Mouse (Mus musculus) liver, postnatal 0 days (tissue): Measurements from ENCODE around the gene Elavl2. TPM values are rescaled to one million over a fixed set of nuclear protein-coding genes. Genes with fewer than 3 reads are reported as not detected.

Experiments
- ATAC-seq: fragments of 200-750 bp; cut with Nextera tagmentation; 2 replicates; pipeline ENCODE4 v1.8.0; 2017; ENCODE audit warnings: mild to moderate bottlenecking, moderate library complexity
- DNase-seq: peaks from one replicate; pipeline ENCODE4 v3.0.0-alpha.2; 2016
- H3K27ac ChIP-seq: fragments of 300-500 bp; sonication (generic); 2 replicates; pipeline ENCODE4 v1.5.1; 2014; ENCODE audit warnings: antibody characterized with exemption, moderate library complexity, mild to moderate bottlenecking, low read depth
- H3K27me3 ChIP-seq: fragments of 300-500 bp; sonication (generic); 2 replicates; pipeline ENCODE4 v1.6.1; 2014; ENCODE audit warnings: low read length, control low read depth, mixed read lengths; ENCODE audit not compliant: insufficient read depth
- H3K36me3 ChIP-seq: fragments of 300-500 bp; sonication (generic); replicated peaks from 2 replicates; pipeline ENCODE4 v1.6.1; 2014; ENCODE audit warnings: mild to moderate bottlenecking, control low read depth, low read length, moderate library complexity, mixed read lengths; ENCODE audit not compliant: insufficient read depth
- H3K4me1 ChIP-seq: fragments of 300-500 bp; sonication (generic); 2 replicates; pipeline ENCODE4 v1.6.1; 2014; ENCODE audit warnings: antibody characterized with exemption, mild to moderate bottlenecking, control low read depth; ENCODE audit not compliant: insufficient read depth
- H3K4me2 ChIP-seq: fragments of 300-500 bp; sonication (generic); 2 replicates; pipeline ENCODE4 v1.6.1; 2014; ENCODE audit warnings: low read depth, mild to moderate bottlenecking, low read length, moderate library complexity, mixed read lengths
- H3K4me3 ChIP-seq: fragments of 300-500 bp; sonication (generic); 2 replicates; pipeline ENCODE4 v1.5.1; 2014; ENCODE audit warnings: low read depth, low read length
- H3K9ac ChIP-seq: fragments of 300-500 bp; sonication (generic); replicated peaks from 2 replicates; pipeline ENCODE4 v1.6.1; 2014; ENCODE audit warnings: mild to moderate bottlenecking, moderate library complexity
- H3K9me3 ChIP-seq: fragments of 300-500 bp; sonication (generic); 2 replicates; pipeline ENCODE4 v1.6.1; 2016; ENCODE audit warnings: mild to moderate bottlenecking, control low read depth, low read length, mixed read lengths
- CTCF ChIP-seq: sonication (generic); IDR thresholded peaks from 2 replicates; pipeline ENCODE4 v1.5.1; 2016; ENCODE audit warnings: antibody characterized with exemption, low read depth
- EP300 ChIP-seq: IDR thresholded peaks from 2 replicates; pipeline ENCODE4 v1.6.1; 2016; ENCODE audit warnings: antibody characterized with exemption, low read depth, mild to moderate bottlenecking
- WGBS: fragments of 180-500 bp; shearing (Covaris S2); extraction: QIAGEN DNeasy Blood & Tissue Kit; methylation state at CpG from one replicate; pipeline ENCODE4 v1.1.7; 2014; ENCODE audit not compliant: insufficient replicate concordance; 5-methylcytosine and 5-hydroxymethylcytosine counted together
- polyA plus RNA-seq: library from polyadenylated mRNA; unstranded; fragments of >200 nt; fragmentation: Nextera tagmentation; extraction: Ambion mirVana; gene quantifications from 2 replicates; pipeline ENCODE4 v1.2.1, GENCODE M21; 2015

Gene Elavl2
- polyA plus RNA-seq, result 0.06 and 0.11 TPM in 2 replicates

DNA sequence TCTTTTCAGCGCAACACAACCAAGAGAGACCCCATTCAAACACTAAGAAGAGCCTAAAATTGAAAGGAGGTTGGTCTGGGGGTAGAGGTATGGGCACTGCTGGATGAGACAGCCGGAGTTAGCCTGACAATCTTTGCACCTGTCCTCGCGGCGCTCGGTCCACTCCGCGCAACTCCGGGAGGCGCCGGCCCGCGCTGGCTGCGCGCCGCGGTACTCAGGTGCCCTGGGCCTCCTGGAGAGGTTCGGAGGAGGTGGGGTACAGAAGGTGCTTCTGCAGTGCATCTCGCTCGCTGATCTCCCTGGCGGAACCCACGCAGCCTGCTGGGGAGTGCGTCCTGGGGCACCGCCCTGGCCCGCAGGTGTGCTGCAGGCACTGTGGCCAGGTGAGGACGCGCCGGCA is at the start of gene Elavl2:
TSS of gene Elavl2 (minus strand) at position 363 of the 400 bp plus-strand sequence.
- Histone ChIP-seq H3K36me3 (no peaks in the 10 kb centered on the region), H3K27me3 (peaks cover 11% of the 10 kb centered on the region; the same call in 1 of the 2 replicates), H3K9me3 (no peaks in the 10 kb centered on the region), H3K4me3 (no peak within 1 kb of the TSS), H3K4me2 (no peak within 1 kb of the TSS), H3K9ac (no peak within 1 kb of the TSS), H3K27ac (no peak within 1 kb of the TSS), H3K4me1 (no peaks in the 10 kb centered on the region)
- TF ChIP-seq EP300 (no peak), CTCF (no peak)
- 7% methylated on average over 26 of the region's 28 CpGs for WGBS
- ATAC-seq, result no peak
- DNase-seq, result no peak

GRCm38 (mm10) chr4:91447887-91448286 is 47.3 kb upstream of the Elavl2 start:
- TF ChIP-seq CTCF (no peak), EP300 (no peak)
- no peaks in the 10 kb centered on the region for H3K27me3 ChIP-seq
- H3K9ac ChIP-seq, result no peak overlapping the region
- H3K4me1 ChIP-seq, result no peaks in the 10 kb centered on the region
- no peak for ATAC-seq
- H3K9me3 ChIP-seq, result no peaks in the 10 kb centered on the region
- H3K4me2 ChIP-seq, result no peak overlapping the region
- whole genome bisulfite sequencing, result 75% methylated on average over 2 of the region's 2 CpGs
- no peak overlapping the region for H3K4me3 ChIP-seq
- DNase-seq, result no peak
- no peaks in the 10 kb centered on the region for H3K36me3 ChIP-seq
- H3K27ac ChIP-seq, result no peak overlapping the region

GRCm38 (mm10) chr4:91415582-91415981 is 15.0 kb upstream of the Elavl2 start:
- Histone ChIP-seq H3K27ac (no peak overlapping the region), H3K36me3 (no peaks in the 10 kb centered on the region), H3K4me1 (no peaks in the 10 kb centered on the region), H3K9me3 (no peaks in the 10 kb centered on the region), H3K9ac (no peak overlapping the region), H3K4me3 (no peak overlapping the region), H3K4me2 (no peak overlapping the region), H3K27me3 (no peaks in the 10 kb centered on the region)
- TF ChIP-seq CTCF (no peak), EP300 (no peak)
- WGBS, result 58% methylated on average over 1 of the region's 1 CpGs
- ATAC-seq (no peak), DNase-seq (no peak)

- H3K27ac ChIP-seq, result no peak overlapping the region
- H3K9ac ChIP-seq, result no peak overlapping the region
- H3K4me3 ChIP-seq, result no peak overlapping the region
- TF ChIP-seq CTCF (no peak), EP300 (no peak)
- H3K27me3 ChIP-seq, result peaks cover 8% of the 10 kb centered on the region; the same call in 1 of the 2 replicates
- no peaks in the 10 kb centered on the region for H3K9me3 ChIP-seq
- H3K36me3 ChIP-seq, result no peaks in the 10 kb centered on the region
- ATAC-seq (no peak), DNase-seq (no peak)
- no peak overlapping the region for H3K4me2 ChIP-seq
- 68% methylated on average over 3 of the region's 3 CpGs for WGBS
- H3K4me1 ChIP-seq, result no peaks in the 10 kb centered on the region
Measured at GRCm38 (mm10) chr4:91405047-91405446, 4.5 kb upstream of the Elavl2 start.

DNA sequence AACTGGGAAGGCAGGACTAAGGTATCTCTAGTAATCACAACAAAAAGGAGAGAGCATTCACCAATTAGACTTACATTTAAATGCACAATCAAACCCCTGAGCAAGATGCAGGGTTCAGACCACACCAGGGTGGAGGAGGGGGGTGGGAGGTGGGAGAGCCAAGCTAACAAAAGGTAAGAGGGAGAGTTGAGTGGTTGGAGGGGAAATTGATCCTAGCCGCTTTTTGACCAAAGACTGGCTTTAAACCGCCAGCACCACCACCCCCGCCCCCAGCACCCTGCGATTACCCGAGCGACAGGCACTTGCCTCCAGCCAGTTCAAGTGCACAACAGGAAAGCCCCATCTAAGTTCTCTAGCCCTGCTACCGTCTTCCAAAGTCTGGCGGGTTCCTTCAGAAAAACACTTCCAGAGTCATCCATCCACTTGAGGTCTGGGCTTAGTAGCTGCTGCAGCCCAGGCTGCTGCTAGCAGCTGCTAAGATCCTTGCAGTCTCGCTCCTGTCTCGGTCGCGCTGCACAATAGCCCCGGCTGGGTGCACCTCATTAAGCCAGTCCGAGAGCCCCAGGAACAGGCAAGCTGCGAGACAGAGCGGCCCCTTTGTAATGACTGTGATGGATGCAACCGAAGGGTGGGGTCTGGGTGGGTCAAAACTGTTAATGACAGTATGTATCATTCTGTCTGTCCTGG is 932 bp downstream of the Elavl2 start:
- H3K27ac ChIP-seq, result no peak overlapping the region
- WGBS, result 4% methylated on average over 17 of the region's 17 CpGs
- no peaks in the 10 kb centered on the region for H3K36me3 ChIP-seq
- no peak for DNase-seq
- H3K4me3 ChIP-seq, result no peak overlapping the region
- ATAC-seq, result no peak
- H3K27me3 ChIP-seq, result peaks cover 11% of the 10 kb centered on the region; the same call in 1 of the 2 replicates
- H3K9ac ChIP-seq, result no peak overlapping the region
- H3K4me1 ChIP-seq, result no peaks in the 10 kb centered on the region
- TF ChIP-seq EP300 (no peak), CTCF (no peak)
- H3K4me2 ChIP-seq, result no peak overlapping the region
- H3K9me3 ChIP-seq, result no peaks in the 10 kb centered on the region

- H3K9me3 ChIP-seq, result no peaks in the 10 kb centered on the region
- DNase-seq (no peak), ATAC-seq (no peak)
- no peaks in the 10 kb centered on the region for H3K27me3 ChIP-seq
- TF ChIP-seq EP300 (no peak), CTCF (no peak)
- WGBS, result 55% methylated on average over 5 of the region's 5 CpGs
- no peaks in the 10 kb centered on the region for H3K36me3 ChIP-seq
- no peak overlapping the region for H3K9ac ChIP-seq
- no peak overlapping the region for H3K27ac ChIP-seq
- H3K4me1 ChIP-seq, result no peaks in the 10 kb centered on the region
- no peak overlapping the region for H3K4me2 ChIP-seq
- no peak overlapping the region for H3K4me3 ChIP-seq
Measured at GRCm38 (mm10) chr4:91391987-91392598, 8.5 kb downstream of the Elavl2 start.
